Mouse (Mus musculus) Muller cell, postnatal 12 days (primary cell): Measurements from ENCODE around the gene Gnb1l.

Experiments
- DNase-seq: peaks from one replicate; pipeline ENCODE4 v3.0.0-alpha.2; 2015; ENCODE audit errors: inconsistent ontology term

Gnb1l gene

GRCm38 (mm10) chr16:18498558-18498990, at the start of gene Gnb1l, which contains the start of gene Rtl10:
Gene Gnb1l, plus strand, starts transcription at chr16:18498713.
Gene Rtl10, plus strand, starts transcription at chr16:18498901.
- peak; percentile 97 for DNase-seq

DNA sequence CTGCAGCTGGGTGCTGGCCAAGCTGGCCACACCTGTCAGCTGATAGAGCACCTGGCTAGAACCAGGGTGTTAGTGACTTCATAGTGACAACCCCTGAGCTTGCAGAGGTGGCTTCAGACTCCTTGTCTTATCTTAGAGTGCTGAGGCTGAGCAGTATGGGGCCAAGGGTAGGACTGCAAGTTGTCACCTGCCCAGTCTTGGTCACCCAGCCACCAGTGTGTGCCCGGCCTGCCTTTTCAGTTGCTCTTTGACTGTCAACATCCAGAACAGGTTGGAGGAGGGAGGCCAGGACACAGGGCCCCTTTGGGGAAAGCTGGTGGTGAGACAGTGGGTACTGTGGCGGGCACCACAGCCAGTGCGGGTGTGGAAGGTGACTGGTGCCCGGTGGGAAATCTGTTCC, 49.5 kb upstream of the Gnb1l start:
- no peak for DNase-seq

DNA sequence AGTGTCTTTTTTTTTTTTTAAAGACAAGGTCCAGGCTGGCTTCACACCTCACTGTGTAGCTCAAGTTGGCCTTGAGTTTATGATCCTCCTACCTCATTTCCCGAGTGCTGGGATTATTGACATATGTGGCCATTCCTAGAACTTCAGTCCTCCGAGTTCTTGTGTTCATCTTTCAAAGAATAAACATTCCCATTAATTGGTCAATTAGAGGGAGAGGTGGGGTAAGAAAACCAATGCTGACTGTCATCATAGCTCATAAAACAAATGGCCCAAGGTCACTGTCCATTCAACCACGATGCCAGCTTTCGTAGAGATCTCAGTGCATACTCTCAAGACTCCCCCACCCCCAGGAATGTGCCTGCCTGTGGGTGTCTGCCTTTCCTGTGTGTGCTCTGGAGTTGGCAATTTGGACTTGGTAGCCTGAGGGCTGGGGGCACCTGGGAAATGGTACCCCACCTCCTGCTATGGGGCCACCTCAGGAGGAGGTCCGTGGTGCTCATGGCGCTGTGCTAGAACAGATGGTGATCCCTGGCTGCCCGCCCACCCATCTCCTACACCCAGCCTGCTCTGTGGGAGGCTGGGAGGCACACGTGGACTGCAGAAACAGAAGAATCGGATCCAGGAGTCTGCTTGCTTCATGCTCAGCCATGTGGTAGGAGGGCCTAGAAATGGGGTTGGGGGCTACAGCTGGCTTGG, 46.9 kb upstream of the Gnb1l start:
- peak; percentile 89 for DNase-seq

- no peak for DNase-seq
Observed at GRCm38 (mm10) chr16:18452361-18452862, 46.1 kb upstream of the Gnb1l start.

GRCm38 (mm10) chr16:18453846-18454245, 44.7 kb upstream of the Gnb1l start:
- DNase-seq: no peak

DNA sequence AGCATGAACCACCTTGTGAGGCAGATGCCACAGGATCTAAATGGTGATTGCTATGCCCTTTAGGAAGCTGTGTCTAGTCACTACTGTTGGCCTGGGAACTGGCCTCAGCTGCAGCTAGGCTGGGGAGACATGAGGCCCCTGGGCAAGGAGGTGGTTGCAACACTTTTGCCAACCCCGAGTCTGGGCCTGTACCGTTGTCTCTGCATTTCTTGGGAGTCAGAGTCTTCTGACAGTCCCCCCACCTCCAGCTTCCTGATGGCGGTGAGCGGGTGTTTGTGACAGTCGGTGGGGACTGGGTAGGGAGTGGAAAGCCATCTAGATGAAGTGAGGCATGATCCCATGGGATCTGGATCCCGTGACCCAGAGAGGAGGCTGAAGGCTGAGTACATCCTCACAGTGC, 43.1 kb upstream of the Gnb1l start:
- no peak for DNase-seq

- no peak for DNase-seq
Observed at GRCm38 (mm10) chr16:18458661-18459060, 39.9 kb upstream of the Gnb1l start.

GRCm38 (mm10) chr16:18459335-18459954, 39.1 kb upstream of the Gnb1l start:
- DNase-seq: peak; percentile 42

DNA sequence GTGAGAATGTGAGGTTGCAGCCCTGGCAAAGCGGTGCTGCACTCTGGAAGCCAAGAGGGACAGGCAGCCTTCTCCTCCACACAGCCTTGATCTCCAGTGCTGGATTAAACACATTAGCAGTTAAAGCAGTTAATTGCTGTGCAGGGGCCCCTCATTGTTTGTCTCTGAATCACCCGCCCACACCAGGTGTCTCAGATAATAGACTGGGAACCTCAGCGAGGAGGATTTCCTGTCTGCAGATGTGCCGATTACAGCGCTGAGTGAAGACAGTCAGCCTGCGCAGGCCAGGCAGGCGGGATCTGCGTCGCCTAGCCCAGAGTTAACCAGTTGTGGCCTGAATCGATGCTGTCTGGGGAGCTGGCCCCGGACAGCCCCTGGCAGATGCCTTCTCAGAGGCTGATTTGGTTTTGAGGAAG, 38.5 kb upstream of the Gnb1l start:
- peak; percentile 70 for DNase-seq

DNA sequence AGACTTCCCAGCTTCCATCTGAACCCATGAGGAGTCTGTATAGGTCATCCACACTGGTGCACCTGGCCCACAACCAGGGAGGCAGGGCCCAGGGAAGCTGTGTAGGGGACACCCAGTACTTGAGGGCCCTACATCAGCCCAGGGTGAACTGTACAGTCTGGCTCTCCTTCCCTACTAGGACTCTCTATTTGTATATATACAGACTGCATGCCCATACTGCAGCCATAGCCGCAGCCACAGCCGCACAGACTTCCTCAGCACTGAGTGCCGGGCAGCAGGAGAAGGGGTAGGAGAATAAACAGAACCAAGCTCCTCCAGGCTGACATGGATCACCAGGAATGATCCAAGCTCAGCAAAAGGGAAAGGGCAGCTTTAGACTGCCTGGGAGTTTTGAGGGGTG, 37.7 kb upstream of the Gnb1l start:
- DNase-seq: no peak

- DNase-seq: no peak
Observed at GRCm38 (mm10) chr16:18462031-18462430, 36.5 kb upstream of the Gnb1l start.

GRCm38 (mm10) chr16:18462598-18462997, 35.9 kb upstream of the Gnb1l start:
- no peak for DNase-seq

GRCm38 (mm10) chr16:18464271-18464670, 34.2 kb upstream of the Gnb1l start:
- DNase-seq: no peak

DNA sequence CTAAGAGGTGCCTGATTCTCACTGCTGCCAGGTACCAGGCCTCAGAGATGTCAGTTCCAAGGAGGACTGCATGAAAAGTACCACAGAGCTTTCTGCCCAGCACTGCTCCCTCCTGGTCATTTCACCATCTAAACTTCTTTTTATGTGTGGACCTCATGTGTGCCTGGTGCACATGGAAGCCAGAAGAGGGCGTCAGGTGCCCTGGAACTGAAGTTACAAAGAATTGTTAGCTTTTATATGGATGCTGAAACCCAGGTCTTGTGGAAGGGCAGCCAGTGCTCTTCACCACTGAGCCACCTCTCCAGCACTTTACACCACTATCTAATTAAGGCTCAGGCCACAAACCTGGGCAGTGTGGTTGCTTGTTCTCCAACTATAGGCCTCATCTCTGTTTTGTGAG, 27.7 kb upstream of the Gnb1l start:
- no peak for DNase-seq

DNA sequence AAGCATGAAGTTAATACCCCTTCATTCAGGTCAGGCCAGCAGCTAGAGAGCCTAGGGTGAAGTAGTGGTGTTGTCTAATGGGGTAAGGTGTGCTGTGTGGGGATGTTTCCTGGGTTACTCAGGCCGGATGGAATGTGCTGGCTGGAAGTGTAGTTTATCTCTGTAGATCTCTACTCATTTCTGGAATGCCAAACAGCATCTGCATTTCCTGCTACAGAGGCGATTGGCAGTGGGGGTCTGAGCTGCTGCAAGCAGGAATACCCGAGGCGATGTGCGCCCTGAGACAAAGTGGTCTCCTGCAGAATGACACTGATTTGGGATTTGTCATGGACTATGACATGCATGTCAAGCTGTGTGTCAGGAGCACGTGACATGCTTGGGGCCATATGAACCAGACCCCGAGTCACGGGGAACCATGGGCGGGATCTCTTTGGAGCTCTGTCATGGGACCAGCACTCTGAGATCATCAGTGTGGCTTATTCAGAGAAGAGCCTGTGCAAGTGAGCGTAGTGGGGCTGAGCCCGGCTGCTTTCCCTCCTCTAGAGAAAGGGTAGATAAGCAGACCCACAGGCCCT, 27.0 kb upstream of the Gnb1l start:
- peak; percentile 25 for DNase-seq

DNA sequence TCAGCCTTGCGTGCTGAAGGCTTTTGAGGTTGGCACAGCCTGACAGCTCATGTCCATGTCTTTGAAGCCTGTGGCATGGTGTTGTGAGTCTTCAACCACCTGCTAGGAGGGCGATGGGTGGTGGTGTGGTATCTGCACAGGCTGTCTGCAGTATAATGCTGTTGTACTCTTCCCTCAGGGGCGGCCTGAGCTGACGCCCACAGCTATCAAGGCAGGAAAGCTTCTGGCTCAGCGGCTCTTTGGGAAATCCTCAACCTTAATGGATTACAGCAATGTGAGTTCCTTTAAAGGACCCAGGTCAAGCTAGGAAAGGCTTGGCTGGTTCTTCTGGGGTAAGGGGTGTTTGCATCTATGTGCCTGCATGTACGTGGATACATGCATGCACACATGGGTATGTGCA, 26.5 kb upstream of the Gnb1l start:
- DNase-seq: no peak

DNA sequence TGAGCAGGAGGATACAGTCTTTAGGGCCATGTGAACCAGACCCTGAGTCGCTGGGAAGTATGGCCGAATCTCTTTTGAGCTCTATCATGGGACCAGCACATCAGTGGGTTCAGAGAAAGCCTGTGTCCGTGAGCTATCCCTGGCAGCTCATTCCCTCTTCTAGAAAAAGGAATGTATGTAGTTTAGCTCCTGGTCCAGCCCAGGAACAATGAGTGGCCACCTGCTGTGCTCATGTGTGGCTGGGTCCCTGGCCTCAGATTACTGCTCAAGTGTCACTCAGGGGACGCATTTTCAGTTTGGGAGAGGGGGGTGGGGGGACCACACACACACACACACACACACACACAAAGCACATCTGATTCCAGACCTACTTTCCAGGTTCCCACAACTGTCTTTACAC, 26.1 kb upstream of the Gnb1l start:
- no peak for DNase-seq

DNA sequence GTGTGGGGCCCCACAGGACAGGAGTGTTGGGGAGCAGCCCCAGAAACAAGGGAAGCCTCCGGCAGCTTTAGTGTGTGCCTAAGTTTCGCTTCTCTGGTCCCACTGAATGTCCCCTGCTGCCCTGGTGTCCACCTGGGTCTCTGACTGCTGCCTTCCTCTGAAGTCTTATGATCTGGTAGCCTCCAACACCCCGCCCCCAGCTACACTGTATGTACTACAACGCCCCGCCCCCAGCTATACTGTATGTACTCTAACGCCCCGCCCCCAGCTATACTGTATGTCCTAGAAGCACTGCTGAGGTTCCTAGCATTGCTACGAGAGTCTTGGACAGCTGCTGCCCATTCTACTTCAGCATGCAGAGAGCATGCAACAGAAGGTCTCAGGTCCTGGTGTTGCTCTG, 25.5 kb upstream of the Gnb1l start:
- DNase-seq: no peak

GRCm38 (mm10) chr16:18474021-18474420, 24.5 kb upstream of the Gnb1l start:
- DNase-seq: no peak

GRCm38 (mm10) chr16:18477996-18478395, 20.5 kb upstream of the Gnb1l start:
- no peak for DNase-seq

- DNase-seq: no peak
Observed at GRCm38 (mm10) chr16:18479667-18480066, 18.8 kb upstream of the Gnb1l start.

- no peak for DNase-seq
Observed at GRCm38 (mm10) chr16:18480933-18481485, 17.5 kb upstream of the Gnb1l start.

DNA sequence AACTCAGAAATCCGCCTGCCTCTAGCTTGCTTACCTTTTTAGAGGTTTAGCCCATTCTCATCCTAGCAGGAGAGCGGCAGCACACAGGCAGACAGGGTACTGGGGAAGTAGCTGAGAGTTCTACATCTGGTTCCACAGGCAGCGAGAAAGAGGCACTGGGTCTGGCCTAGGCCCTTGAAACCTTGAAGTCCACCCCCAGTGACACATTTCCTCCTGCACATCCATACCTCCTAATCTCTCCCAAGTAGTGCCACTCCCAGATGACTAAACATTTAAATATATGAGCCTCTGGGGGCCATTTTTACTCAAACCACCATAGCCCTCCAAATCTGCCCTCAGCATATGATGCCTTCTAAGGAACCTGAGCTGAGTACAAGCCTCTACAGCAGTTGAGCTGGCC, 16.1 kb upstream of the Gnb1l start:
- DNase-seq: no peak
